Mouse (Mus musculus): Measurements from ENCODE around the gene Gm15737. TPM values are rescaled to one million over a fixed set of nuclear protein-coding genes. Genes with fewer than 3 reads are reported as not detected.

Gm15737 gene
- polyA plus RNA-seq, 1 experiment from 2014 or later, result 0.06 TPM

- H3K27me3 ChIP-seq, result no peaks in the 10 kb centered on the region
- no peak overlapping the region for H3K9ac ChIP-seq
- H3K27ac ChIP-seq, result peak overlapping the region; percentile 72
- ATAC-seq (replicated peaks; ENCODE audit: low FRiP score), result peak; percentile 68; the same call in 1 of the 2 replicates
- no peaks in the 10 kb centered on the region for H3K9me3 ChIP-seq (replicated peaks)
- 0 out of 2 replicates have a peak overlapping the region, but pooled peaks have one; percentile 31 for H3K4me2 ChIP-seq
- peaks cover 19% of the 10 kb centered on the region for H3K36me3 ChIP-seq
- H3K4me1 ChIP-seq, result peaks cover 42% of the 10 kb centered on the region
- WGBS, result 26% methylated on average over 10 of the region's 10 CpGs
- no peak overlapping the region for H3K4me3 ChIP-seq (replicated peaks)
These were observed 52.0 kb downstream of the Gm15737 start for GRCm38 (mm10) chr6:92920938-92921689.

GRCm38 (mm10) chr6:92921843-92922242, 52.7 kb downstream of the Gm15737 start:
- no peak overlapping the region for H3K4me3 ChIP-seq (replicated peaks)
- peaks cover 45% of the 10 kb centered on the region for H3K4me1 ChIP-seq
- ATAC-seq (replicated peaks; ENCODE audit: low FRiP score), result peak; percentile 83
- H3K36me3 ChIP-seq, result peaks cover 25% of the 10 kb centered on the region
- peak overlapping the region; percentile 72 for H3K27ac ChIP-seq
- H3K9ac ChIP-seq, result no peak overlapping the region
- H3K27me3 ChIP-seq, result no peaks in the 10 kb centered on the region
- H3K9me3 ChIP-seq (replicated peaks), result no peaks in the 10 kb centered on the region
- no peak overlapping the region for H3K4me2 ChIP-seq
- WGBS, result 16% methylated on average over 4 of the region's 4 CpGs

- Histone ChIP-seq H3K27me3 (no peaks in the 10 kb centered on the region), H3K36me3 (peaks cover 37% of the 10 kb centered on the region), H3K27ac (peak overlapping the region; percentile 61), H3K4me1 (peaks cover 51% of the 10 kb centered on the region), H3K4me2 (no peak overlapping the region), H3K4me3 (replicated peaks) (no peak overlapping the region), H3K9me3 (replicated peaks) (no peaks in the 10 kb centered on the region), H3K9ac (no peak overlapping the region)
- no peak for ATAC-seq (replicated peaks; ENCODE audit: low FRiP score)
- 59% methylated on average over 8 of the region's 8 CpGs for WGBS
These were observed 55.4 kb downstream of the Gm15737 start for GRCm38 (mm10) chr6:92924536-92924935.

GRCm38 (mm10) chr6:92928261-92928660, 59.1 kb downstream of the Gm15737 start:
- Histone ChIP-seq H3K36me3 (peaks cover 69% of the 10 kb centered on the region), H3K4me2 (no peak overlapping the region), H3K4me3 (replicated peaks) (no peak overlapping the region), H3K9ac (no peak overlapping the region), H3K4me1 (peaks cover 27% of the 10 kb centered on the region), H3K27me3 (no peaks in the 10 kb centered on the region), H3K27ac (no peak overlapping the region), H3K9me3 (replicated peaks) (no peaks in the 10 kb centered on the region)
- no peak for ATAC-seq (replicated peaks; ENCODE audit: low FRiP score)
- WGBS, result 61% methylated on average over 5 of the region's 5 CpGs

Other genes starting within 250 kb of the Gm15737 start
- gene Prickle2, start 163.2 kb upstream of the Gm15737 start, polyA plus RNA-seq (2015; fragmentation: Nextera tagmentation; extraction: Ambion mirVana), result 6.1 and 7.6 TPM in 2 replicates
- 1.9 and 2.9 TPM in 2 replicates for gene A730049H05Rik, start 52.9 kb upstream of the Gm15737 start, polyA plus RNA-seq (2015; fragmentation: Nextera tagmentation; extraction: Ambion mirVana)
- gene Adamts9, start 74.1 kb downstream of the Gm15737 start, polyA plus RNA-seq (2015; fragmentation: Nextera tagmentation; extraction: Ambion mirVana), result 13.2 and 14.2 TPM in 2 replicates

Measured in kidney, embryonic 15.5 days (tissue).